Comparison of ENCODE assay signal across 27 mouse cellular contexts in the genomic region with DNA sequence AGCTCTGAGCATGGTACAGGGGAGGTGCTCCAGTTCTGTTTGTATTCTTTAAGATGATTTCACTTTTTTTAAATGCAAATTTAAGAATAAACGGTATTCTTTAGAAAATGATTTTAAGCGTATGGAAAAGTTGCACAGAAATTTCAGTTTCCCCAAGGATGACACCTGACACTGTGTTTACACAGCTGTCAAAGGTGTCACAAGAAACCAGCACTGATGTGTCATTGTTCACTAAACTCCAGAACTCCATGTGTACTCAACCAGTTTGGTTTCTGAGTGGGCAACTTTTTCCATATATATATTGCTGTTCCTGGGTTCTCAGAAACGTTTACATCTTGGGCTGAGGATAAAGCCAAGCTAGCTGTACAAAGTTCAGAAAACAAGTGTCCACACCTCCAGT.
"Had no signal": no experiment of that assay in that cellular context is flagged by ENCODE, and none has a peak within 500 bp of the region (broad histone marks: within the 10 kb centered on the region; RNA-seq: fewer than 3 reads in every experiment).

No protein-coding gene starts in this region.

- H3K36me3 ChIP-seq: limb, embryonic 10.5 days; limb, embryonic 12.5 days; limb, embryonic 13.5 days; limb, embryonic 15.5 days; liver, embryonic 12.5 days; liver, embryonic 13.5 days; liver, embryonic 15.5 days; lung, embryonic 15.5 days; midbrain, embryonic 10.5 days; midbrain, embryonic 12.5 days; midbrain, embryonic 13.5 days; midbrain, embryonic 15.5 days had no signal

- DNase-seq: left cerebral cortex, postnatal 4 days; liver; liver, embryonic 13.5 days; liver, postnatal 0 days; lung, adult 18-20 months; lung, adult 2 months; lung, embryonic 14.5 days; lung, postnatal 10 days; lung, postnatal 14 days; lung, postnatal 36 days; lung, postnatal 4 days; midbrain, embryonic 14.5 days had no signal

- H3K4me2 ChIP-seq: limb, embryonic 12.5 days; limb, embryonic 13.5 days; limb, embryonic 15.5 days; liver, embryonic 11.5 days; liver, embryonic 12.5 days; liver, embryonic 13.5 days; liver, embryonic 15.5 days; lung, embryonic 14.5 days; lung, embryonic 15.5 days; midbrain, embryonic 11.5 days; midbrain, embryonic 12.5 days; midbrain, embryonic 13.5 days; midbrain, embryonic 15.5 days had no signal

- H3K4me3 ChIP-seq: left cerebral cortex, adult 2 months; limb, embryonic 10.5 days; limb, embryonic 12.5 days; limb, embryonic 13.5 days; limb, embryonic 15.5 days; liver, embryonic 12.5 days; liver, embryonic 13.5 days; liver, embryonic 15.5 days; lung, embryonic 15.5 days; megakaryocyte, embryonic 14.5 days; midbrain, embryonic 10.5 days; midbrain, embryonic 12.5 days; midbrain, embryonic 13.5 days; midbrain, embryonic 15.5 days had no signal

- H3K27me3 ChIP-seq: limb, embryonic 12.5 days; limb, embryonic 13.5 days; limb, embryonic 15.5 days; liver, embryonic 12.5 days; liver, embryonic 13.5 days; liver, embryonic 15.5 days; lung, embryonic 15.5 days; megakaryocyte, embryonic 14.5 days; midbrain, embryonic 12.5 days; midbrain, embryonic 13.5 days; midbrain, embryonic 15.5 days had no signal
